Mouse (Mus musculus) gastrocnemius, adult 2 months (tissue): ENCODE data around the gene S100a16. TPM values are rescaled to one million over a fixed set of nuclear protein-coding genes. Genes with fewer than 3 reads are reported as not detected.

ENCODE experiments used
- DNase-seq: peaks from one replicate; pipeline ENCODE4 v3.0.0; 2022
- H3K27ac ChIP-seq: fragments of 200-600 bp; 2 replicates; pipeline ENCODE4 v1.8.1; 2022; ENCODE audit warnings: mild to moderate bottlenecking
- H3K4me3 ChIP-seq: fragments of 200-600 bp; 2 replicates; pipeline ENCODE4 v1.8.1; 2022; ENCODE audit warnings: mild to moderate bottlenecking, moderate library complexity
- CTCF ChIP-seq: fragments of 200-600 bp; IDR thresholded peaks from 2 replicates; pipeline ENCODE4 v1.8.1; 2022; ENCODE audit warnings: antibody characterized with exemption, mild to moderate bottlenecking, moderate library complexity
- intact Hi-C: fragments of 180-260 bp; cut with DNase I; formaldehyde crosslinking; loops from one replicate; pipeline ENCODE4 v1.15.1; 2025
- total RNA-seq, 2 experiments: library from RNA; stranded (reverse); gene quantifications; 2 replicates each; pipeline ENCODE4 v1.2.3; 2021

S100a16 gene
- total RNA-seq, 2 experiments from 2014 or later = 52.3 to 67.7 TPM

GRCm38 (mm10) chr3:90508950-90509746 lies 27.9 kb upstream of the S100a16 start, which contains the start of gene Chtop:
Gene Chtop, minus strand, starts transcription at chr3:90509498.
- peak; percentile 100 for DNase-seq
- Histone ChIP-seq H3K27ac (peak within 1 kb of the TSS; percentile 100), H3K4me3 (peak within 1 kb of the TSS; percentile 87)
- TF ChIP-seq CTCF = no peak
- intact Hi-C loops = loop anchor here (2.0 kb wide), 1 partner anchor 18 kb away; the partner anchor contains the start of gene Snapin

DNA sequence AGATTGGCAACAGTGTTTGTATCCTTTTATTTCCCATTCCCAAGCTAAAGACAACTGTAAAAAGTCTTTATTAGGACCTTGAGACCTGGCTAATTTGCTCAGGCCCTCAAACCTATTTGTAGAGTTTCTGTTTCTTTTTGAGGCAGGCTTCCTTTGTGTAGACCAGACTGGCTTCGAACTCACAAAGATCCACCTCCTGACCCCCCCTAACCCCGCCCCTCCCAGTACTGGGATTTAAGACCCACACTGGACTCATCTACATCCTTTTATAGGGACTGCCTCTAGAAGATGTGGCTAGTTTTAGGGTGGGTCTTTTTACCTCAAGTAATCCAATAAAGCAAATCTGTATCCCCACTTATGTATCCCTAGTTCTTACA lies 27.3 kb upstream of the S100a16 start:
- H3K4me3 ChIP-seq = peak overlapping the region; percentile 87
- no peak for TF ChIP-seq CTCF
- intact Hi-C loops = loop anchor here (2.0 to 5.0 kb wide), 2 partner anchors 19 to 108 kb away; partner anchors contain the start of gene Snapin
- no peak for DNase-seq
- H3K27ac ChIP-seq = peak overlapping the region; percentile 100

- TF ChIP-seq CTCF = no peak
- H3K4me3 ChIP-seq = peak overlapping the region; percentile 74; the same call in 1 of the 2 replicates
- peak overlapping the region; percentile 91 for H3K27ac ChIP-seq
- intact Hi-C loops = loop anchor here (5.0 kb wide), 1 partner anchor 105 kb away; no protein-coding TSS in a partner anchor
- DNase-seq = no peak
These were observed 24.8 kb upstream of the S100a16 start for GRCm38 (mm10) chr3:90512276-90512675.

DNA sequence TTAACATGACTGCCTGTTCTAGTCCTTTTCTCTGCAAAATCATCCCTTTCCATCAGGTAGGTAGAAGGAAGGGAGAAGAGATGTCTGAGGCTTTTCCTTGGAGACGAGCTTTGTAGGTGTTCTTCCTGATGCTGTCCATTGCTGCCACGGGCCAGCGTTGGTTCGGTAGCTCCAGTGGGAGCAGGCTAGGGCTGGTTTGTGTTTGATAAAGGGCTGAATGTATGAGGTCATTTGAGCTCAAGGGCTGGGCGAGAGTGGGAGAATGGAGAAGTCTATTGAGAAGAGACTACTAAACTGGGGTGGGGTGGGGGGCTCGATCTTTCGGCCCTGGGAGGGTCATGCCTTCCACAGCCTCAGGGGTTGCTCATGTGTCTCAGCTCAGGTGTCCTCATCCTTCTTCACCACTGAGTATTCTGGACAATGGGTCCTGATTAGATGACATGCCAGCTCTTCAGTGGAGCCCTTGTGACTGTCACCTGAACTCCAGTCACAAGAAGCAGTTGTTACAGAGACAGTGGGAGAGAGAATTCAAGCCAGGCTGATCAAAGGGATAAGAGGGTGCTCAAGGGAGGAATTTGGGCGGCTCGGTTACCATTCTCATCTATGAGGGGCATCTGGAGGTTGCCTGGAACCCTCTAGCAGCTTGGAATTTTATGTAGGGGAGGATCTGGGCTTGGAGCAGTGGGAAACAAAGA lies 24.0 kb upstream of the S100a16 start:
- Histone ChIP-seq H3K27ac (peak overlapping the region; percentile 91), H3K4me3 (peak overlapping the region; percentile 74)
- intact Hi-C loops = loop anchor here (5.0 kb wide), 1 partner anchor 104 kb away; no protein-coding TSS in a partner anchor
- TF ChIP-seq CTCF = no peak
- no peak for DNase-seq

GRCm38 (mm10) chr3:90513796-90514590 lies 23.1 kb upstream of the S100a16 start, which contains the start of the genes S100a1 and S100a13:
Gene S100a1, minus strand, starts transcription at chr3:90514392.
Gene S100a13, plus strand, starts transcription at chr3:90514435.
- TF ChIP-seq CTCF = peak; percentile 47
- intact Hi-C loops = loop anchor here (5.0 kb wide), 1 partner anchor 103 kb away; no protein-coding TSS in a partner anchor
- DNase-seq = peak; percentile 87
- Histone ChIP-seq H3K4me3 (peak within 1 kb of the TSS; percentile 74), H3K27ac (peak within 1 kb of the TSS; percentile 91)

GRCm38 (mm10) chr3:90514691-90515090 lies 22.4 kb upstream of the S100a16 start:
- TF ChIP-seq CTCF = no peak
- peak; percentile 88 for DNase-seq
- peak overlapping the region; percentile 91 for H3K27ac ChIP-seq
- peak overlapping the region; percentile 74 for H3K4me3 ChIP-seq
- intact Hi-C loops = loop anchor here (5.0 kb wide), 1 partner anchor 103 kb away; no protein-coding TSS in a partner anchor

- peak; percentile 72 for DNase-seq
- intact Hi-C loops = no loop called here
- TF ChIP-seq CTCF = no peak
- Histone ChIP-seq H3K27ac (peak overlapping the region; percentile 91), H3K4me3 (peak overlapping the region; percentile 74)
These were observed 21.8 kb upstream of the S100a16 start for GRCm38 (mm10) chr3:90515242-90515641.

DNA sequence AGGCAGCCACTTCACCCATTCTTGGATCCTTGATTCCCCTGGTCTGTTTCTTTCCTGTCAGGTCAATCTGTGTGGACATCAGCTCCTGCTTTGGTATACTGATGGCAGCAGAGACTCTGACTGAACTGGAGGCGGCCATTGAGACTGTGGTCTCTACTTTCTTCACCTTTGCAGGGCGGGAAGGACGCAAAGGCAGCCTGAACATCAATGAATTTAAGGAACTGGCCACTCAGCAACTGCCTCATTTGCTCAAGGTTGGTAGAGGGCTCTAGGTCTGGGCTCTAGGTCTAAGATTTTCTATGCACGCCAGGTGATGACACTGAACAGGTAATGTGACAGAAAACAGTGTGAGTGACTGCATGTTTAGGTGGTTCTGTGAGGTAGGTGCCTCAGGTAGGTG lies 21.3 kb upstream of the S100a16 start:
- intact Hi-C loops = no loop called here
- Histone ChIP-seq H3K4me3 (peak overlapping the region; percentile 74), H3K27ac (peak overlapping the region; percentile 91)
- no peak for DNase-seq
- no peak for TF ChIP-seq CTCF

GRCm38 (mm10) chr3:90517711-90518110 lies 19.3 kb upstream of the S100a16 start:
- Histone ChIP-seq H3K27ac (no peak overlapping the region; the same call in 1 of the 2 replicates), H3K4me3 (no peak overlapping the region)
- TF ChIP-seq CTCF = no peak
- intact Hi-C loops = no loop called here
- DNase-seq = no peak

GRCm38 (mm10) chr3:90525421-90525820 lies 11.6 kb upstream of the S100a16 start:
- peak; percentile 84 for TF ChIP-seq CTCF

DNA sequence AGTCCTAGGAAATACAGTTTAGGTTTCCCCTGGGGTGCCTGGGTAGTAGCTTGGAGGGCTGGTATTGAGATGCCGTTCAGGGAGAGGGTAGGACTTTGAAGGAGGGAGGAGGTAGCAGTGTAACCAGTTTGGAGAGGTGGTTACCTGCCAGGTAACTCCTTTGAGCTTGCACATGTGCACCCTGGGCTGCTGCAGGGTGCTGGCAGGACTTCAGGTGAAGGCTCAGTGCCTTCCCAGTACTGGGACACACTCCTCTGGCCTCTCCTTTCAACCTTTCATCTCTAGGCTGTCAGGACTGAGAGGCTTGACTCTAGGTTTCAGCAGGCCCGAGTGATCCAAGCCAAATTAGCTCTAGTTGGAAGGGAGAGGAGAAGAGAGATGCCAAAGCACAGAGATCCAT lies 11.0 kb upstream of the S100a16 start:
- DNase-seq = no peak
- H3K27ac ChIP-seq = peak overlapping the region; percentile 66
- TF ChIP-seq CTCF = no peak
- intact Hi-C loops = loop anchor here (5.0 to 10.0 kb wide), 2 partner anchors 59 to 91 kb away; no protein-coding TSS in a partner anchor
- no peak overlapping the region for H3K4me3 ChIP-seq

More at GRCm38 (mm10) chr3:90525421-90525820, 11.6 kb upstream of the S100a16 start:
- intact Hi-C loops = loop anchor here (5.0 to 10.0 kb wide), 2 partner anchors 59 to 92 kb away; no protein-coding TSS in a partner anchor
- Histone ChIP-seq H3K4me3 (no peak overlapping the region), H3K27ac (peak overlapping the region; percentile 66)
- peak; percentile 60 for DNase-seq

DNA sequence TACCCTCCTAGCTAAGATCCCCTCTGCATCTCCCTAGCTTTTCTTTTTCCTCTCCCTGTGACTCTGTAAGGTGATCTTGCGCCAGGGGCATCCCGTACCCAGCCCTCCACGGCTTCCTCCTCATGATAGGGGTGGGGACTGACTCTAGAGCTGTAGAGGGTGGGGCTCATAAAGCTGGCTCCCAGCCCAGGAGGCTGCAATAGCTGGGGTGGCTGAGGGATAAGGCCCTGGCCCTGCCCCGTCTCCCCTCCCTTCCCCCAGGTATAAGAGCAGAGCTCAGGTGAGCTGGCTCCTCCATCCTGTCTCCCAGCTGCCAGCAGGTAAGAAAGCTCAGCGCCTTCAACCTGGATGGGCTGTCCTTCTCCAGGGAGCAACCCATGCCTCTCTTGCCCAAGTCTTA lies 10.5 kb upstream of the S100a16 start, which contains the start of gene S100a14:
Gene S100a14 (plus strand): TSS at position 277 of the 400 bp plus-strand sequence.
- peak; percentile 56 for DNase-seq
- no peak within 1 kb of the TSS for H3K4me3 ChIP-seq
- intact Hi-C loops = loop anchor here (5.0 to 10.0 kb wide), 2 partner anchors 58 to 91 kb away; no protein-coding TSS in a partner anchor
- peak within 1 kb of the TSS; percentile 66 for H3K27ac ChIP-seq
- no peak for TF ChIP-seq CTCF
